Mouse (Mus musculus): ENCODE measurements around the gene Samsn1. TPM values are rescaled to one million over a fixed set of nuclear protein-coding genes. Genes with fewer than 3 reads are reported as not detected.

Gene Samsn1
- polyA plus RNA-seq, 1 experiment = 6.0 TPM

- no peak for TF ChIP-seq GATA1 (IDR thresholded peaks at IDR 0.05; ENCODE audit: low read length)
These were observed 157.4 kb downstream of the Samsn1 start for GRCm38 (mm10) chr16:75864673-75865072.

GRCm38 (mm10) chr16:75856343-75856742 lies 165.7 kb downstream of the Samsn1 start:
- no peak for TF ChIP-seq GATA1 (IDR thresholded peaks at IDR 0.05; ENCODE audit: low read length)

GRCm38 (mm10) chr16:75855402-75855801 lies 166.7 kb downstream of the Samsn1 start:
- no peak for TF ChIP-seq GATA1 (IDR thresholded peaks at IDR 0.05; ENCODE audit: low read length)

- TF ChIP-seq GATA1 (IDR thresholded peaks at IDR 0.05; ENCODE audit: low read length) = no peak
These were observed 168.4 kb downstream of the Samsn1 start for GRCm38 (mm10) chr16:75853556-75854271.

GRCm38 (mm10) chr16:75852485-75852884 lies 169.6 kb downstream of the Samsn1 start:
- no peak for TF ChIP-seq GATA1 (IDR thresholded peaks at IDR 0.05; ENCODE audit: low read length)

- TF ChIP-seq GATA1 (IDR thresholded peaks at IDR 0.05; ENCODE audit: low read length) = no peak
These were observed 173.0 kb downstream of the Samsn1 start for GRCm38 (mm10) chr16:75849039-75849438.

GRCm38 (mm10) chr16:75843653-75844062 lies 178.4 kb downstream of the Samsn1 start:
- TF ChIP-seq GATA1 (IDR thresholded peaks at IDR 0.05; ENCODE audit: low read length) = no peak

GRCm38 (mm10) chr16:75843031-75843430 lies 179.1 kb downstream of the Samsn1 start:
- TF ChIP-seq GATA1 (IDR thresholded peaks at IDR 0.05; ENCODE audit: low read length) = no peak

- no peak for TF ChIP-seq GATA1 (IDR thresholded peaks at IDR 0.05; ENCODE audit: low read length)
These were observed 179.5 kb downstream of the Samsn1 start for GRCm38 (mm10) chr16:75842569-75842968.

- peak; percentile 50 for TF ChIP-seq GATA1 (IDR thresholded peaks at IDR 0.05; ENCODE audit: low read length)
These were observed 184.2 kb downstream of the Samsn1 start for GRCm38 (mm10) chr16:75837728-75838451.

GRCm38 (mm10) chr16:75831390-75831789 lies 190.7 kb downstream of the Samsn1 start:
- no peak for TF ChIP-seq GATA1 (IDR thresholded peaks at IDR 0.05; ENCODE audit: low read length)

- TF ChIP-seq GATA1 (IDR thresholded peaks at IDR 0.05; ENCODE audit: low read length) = no peak
These were observed 195.6 kb downstream of the Samsn1 start for GRCm38 (mm10) chr16:75826498-75826897.

GRCm38 (mm10) chr16:75823226-75823625 lies 198.9 kb downstream of the Samsn1 start:
- no peak for TF ChIP-seq GATA1 (IDR thresholded peaks at IDR 0.05; ENCODE audit: low read length)

- no peak for TF ChIP-seq GATA1 (IDR thresholded peaks at IDR 0.05; ENCODE audit: low read length)
These were observed 201.1 kb downstream of the Samsn1 start for GRCm38 (mm10) chr16:75820963-75821362.
